Mouse (Mus musculus): ENCODE measurements at regions not wholly inside any gene's neighbourhood (a gene's known extent, or its start where the extent isn't known, plus 50 kb on each side); places are given as distances from the start of the nearest gene placed in this dataset.

- no peaks in the 10 kb centered on the region for H3K27me3 ChIP-seq (ENCODE audit: control insufficient read depth, insufficient read depth, low read length)
- H3K36me3 ChIP-seq (ENCODE audit: control insufficient read depth, insufficient read depth, low read length) = no peaks in the 10 kb centered on the region
- TF ChIP-seq POLR2A (IDR thresholded peaks at IDR 0.05; ENCODE audit: low read depth, low read length) = no peak
- TF ChIP-seq CTCF (IDR thresholded peaks at IDR 0.05; ENCODE audit: extremely low read depth, insufficient read length, insufficient replicate concordance, low read depth, low read length) = peak; percentile 46; the same call in 1 of the 2 replicates
- H3K4me3 ChIP-seq (ENCODE audit: low read depth, low read length) = no peak overlapping the region
- WGBS = 28% methylated on average over 6 of the region's 6 CpGs
- no peak overlapping the region for H3K27ac ChIP-seq (ENCODE audit: insufficient read depth, low read depth, low read length)
- no peaks in the 10 kb centered on the region for H3K4me1 ChIP-seq (ENCODE audit: control insufficient read depth, insufficient read depth, insufficient read length, low read length)
These were observed 198.3 kb upstream of the Etaa1 start for GRCm38 (mm10) chr11:18151788-18152563.

GRCm38 (mm10) chr11:18151369-18151768, 197.7 kb upstream of the Etaa1 start:
- Histone ChIP-seq H3K27ac (ENCODE audit: insufficient read depth, low read depth, low read length) (no peak overlapping the region), H3K4me1 (ENCODE audit: control insufficient read depth, insufficient read depth, insufficient read length, low read length) (no peaks in the 10 kb centered on the region), H3K27me3 (ENCODE audit: control insufficient read depth, insufficient read depth, low read length) (no peaks in the 10 kb centered on the region), H3K36me3 (ENCODE audit: control insufficient read depth, insufficient read depth, low read length) (no peaks in the 10 kb centered on the region), H3K4me3 (ENCODE audit: low read depth, low read length) (no peak overlapping the region)
- TF ChIP-seq CTCF (IDR thresholded peaks at IDR 0.05; ENCODE audit: extremely low read depth, insufficient read length, insufficient replicate concordance, low read depth, low read length) (no peak), POLR2A (IDR thresholded peaks at IDR 0.05; ENCODE audit: low read depth, low read length) (no peak)
- 73% methylated on average over 4 of the region's 4 CpGs for WGBS

GRCm38 (mm10) chr11:18127488-18127887, 173.8 kb upstream of the Etaa1 start:
- Histone ChIP-seq H3K4me3 (ENCODE audit: low read depth, low read length) (no peak overlapping the region), H3K27ac (ENCODE audit: insufficient read depth, low read depth, low read length) (no peak overlapping the region), H3K4me1 (ENCODE audit: control insufficient read depth, insufficient read depth, insufficient read length, low read length) (no peaks in the 10 kb centered on the region), H3K27me3 (ENCODE audit: control insufficient read depth, insufficient read depth, low read length) (no peaks in the 10 kb centered on the region), H3K36me3 (ENCODE audit: control insufficient read depth, insufficient read depth, low read length) (no peaks in the 10 kb centered on the region)
- 88% methylated on average over 5 of the region's 5 CpGs for WGBS
- TF ChIP-seq CTCF (IDR thresholded peaks at IDR 0.05; ENCODE audit: extremely low read depth, insufficient read length, insufficient replicate concordance, low read depth, low read length) (no peak), POLR2A (IDR thresholded peaks at IDR 0.05; ENCODE audit: low read depth, low read length) (no peak)

- WGBS = 80% methylated on average over 6 of the region's 6 CpGs
These were observed 169.4 kb upstream of the Etaa1 start for GRCm38 (mm10) chr11:18123031-18123430.

GRCm38 (mm10) chr11:18122616-18123015, 168.9 kb upstream of the Etaa1 start:
- TF ChIP-seq POLR2A (IDR thresholded peaks at IDR 0.05; ENCODE audit: low read depth, low read length) (no peak), CTCF (IDR thresholded peaks at IDR 0.05; ENCODE audit: extremely low read depth, insufficient read length, insufficient replicate concordance, low read depth, low read length) (no peak)
- Histone ChIP-seq H3K36me3 (ENCODE audit: control insufficient read depth, insufficient read depth, low read length) (no peaks in the 10 kb centered on the region), H3K4me1 (ENCODE audit: control insufficient read depth, insufficient read depth, insufficient read length, low read length) (no peaks in the 10 kb centered on the region), H3K27ac (ENCODE audit: insufficient read depth, low read depth, low read length) (no peak overlapping the region), H3K27me3 (ENCODE audit: control insufficient read depth, insufficient read depth, low read length) (no peaks in the 10 kb centered on the region), H3K4me3 (ENCODE audit: low read depth, low read length) (no peak overlapping the region)
- WGBS = 42% methylated on average over 2 of the region's 2 CpGs

More at GRCm38 (mm10) chr11:18123031-18123430, 169.4 kb upstream of the Etaa1 start:
- Histone ChIP-seq H3K27me3 (ENCODE audit: control insufficient read depth, insufficient read depth, low read length) (no peaks in the 10 kb centered on the region), H3K36me3 (ENCODE audit: control insufficient read depth, insufficient read depth, low read length) (no peaks in the 10 kb centered on the region), H3K4me3 (ENCODE audit: low read depth, low read length) (no peak overlapping the region), H3K4me1 (ENCODE audit: control insufficient read depth, insufficient read depth, insufficient read length, low read length) (no peaks in the 10 kb centered on the region), H3K27ac (ENCODE audit: insufficient read depth, low read depth, low read length) (no peak overlapping the region)
- TF ChIP-seq POLR2A (IDR thresholded peaks at IDR 0.05; ENCODE audit: low read depth, low read length) = no peak
- no peak for TF ChIP-seq CTCF (IDR thresholded peaks at IDR 0.05; ENCODE audit: extremely low read depth, insufficient read length, insufficient replicate concordance, low read depth, low read length)

- 65% methylated on average over 9 of the region's 9 CpGs for WGBS
- no peaks in the 10 kb centered on the region for H3K4me1 ChIP-seq (ENCODE audit: control insufficient read depth, insufficient read depth, insufficient read length, low read length)
- no peak overlapping the region for H3K4me3 ChIP-seq (ENCODE audit: low read depth, low read length)
- H3K27ac ChIP-seq (ENCODE audit: insufficient read depth, low read depth, low read length) = no peak overlapping the region
- no peaks in the 10 kb centered on the region for H3K27me3 ChIP-seq (ENCODE audit: control insufficient read depth, insufficient read depth, low read length)
- no peak for TF ChIP-seq POLR2A (IDR thresholded peaks at IDR 0.05; ENCODE audit: low read depth, low read length)
- no peak for TF ChIP-seq CTCF (IDR thresholded peaks at IDR 0.05; ENCODE audit: extremely low read depth, insufficient read length, insufficient replicate concordance, low read depth, low read length)
- no peaks in the 10 kb centered on the region for H3K36me3 ChIP-seq (ENCODE audit: control insufficient read depth, insufficient read depth, low read length)
These were observed 162.2 kb upstream of the Etaa1 start for GRCm38 (mm10) chr11:18115693-18116450.

GRCm38 (mm10) chr11:18102841-18103240, 149.2 kb upstream of the Etaa1 start:
- WGBS = 81% methylated on average over 3 of the region's 3 CpGs
- H3K4me3 ChIP-seq (ENCODE audit: low read depth, low read length) = no peak overlapping the region
- no peaks in the 10 kb centered on the region for H3K4me1 ChIP-seq (ENCODE audit: control insufficient read depth, insufficient read depth, insufficient read length, low read length)
- H3K36me3 ChIP-seq (ENCODE audit: control insufficient read depth, insufficient read depth, low read length) = no peaks in the 10 kb centered on the region
- H3K27me3 ChIP-seq (ENCODE audit: control insufficient read depth, insufficient read depth, low read length) = no peaks in the 10 kb centered on the region
- no peak for TF ChIP-seq POLR2A (IDR thresholded peaks at IDR 0.05; ENCODE audit: low read depth, low read length)
- no peak for TF ChIP-seq CTCF (IDR thresholded peaks at IDR 0.05; ENCODE audit: extremely low read depth, insufficient read length, insufficient replicate concordance, low read depth, low read length)
- no peak overlapping the region for H3K27ac ChIP-seq (ENCODE audit: insufficient read depth, low read depth, low read length)
